Mouse (Mus musculus) gastrocnemius, adult 2 months (tissue): Measurements from ENCODE around the gene Rab1b. TPM values are rescaled to one million over a fixed set of nuclear protein-coding genes. Genes with fewer than 3 reads are reported as not detected.

Experiments used
- DNase-seq: peaks from one replicate; pipeline ENCODE4 v3.0.0; 2022
- H3K27ac ChIP-seq: fragments of 200-600 bp; 2 replicates; pipeline ENCODE4 v1.8.1; 2022; ENCODE audit warnings: mild to moderate bottlenecking
- H3K4me3 ChIP-seq: fragments of 200-600 bp; 2 replicates; pipeline ENCODE4 v1.8.1; 2022; ENCODE audit warnings: mild to moderate bottlenecking, moderate library complexity
- CTCF ChIP-seq: fragments of 200-600 bp; IDR thresholded peaks from 2 replicates; pipeline ENCODE4 v1.8.1; 2022; ENCODE audit warnings: antibody characterized with exemption, mild to moderate bottlenecking, moderate library complexity
- intact Hi-C: fragments of 180-260 bp; cut with DNase I; formaldehyde crosslinking; loops from one replicate; pipeline ENCODE4 v1.15.1; 2025
- total RNA-seq, 2 experiments: library from RNA; stranded (reverse); gene quantifications; 2 replicates each; pipeline ENCODE4 v1.2.3; 2021

Gene Rab1b
- total RNA-seq, 2 experiments from 2014 or later: 112 to 128 TPM

GRCm38 (mm10) chr19:5117494-5118383 lies 10.9 kb upstream of the Rab1b start:
- Histone ChIP-seq H3K4me3 (peak overlapping the region; percentile 84), H3K27ac (peak overlapping the region; percentile 86)
- intact Hi-C loops: loop anchor here (2.0 kb wide), 1 partner anchor 21 kb away; no protein-coding TSS in a partner anchor
- peak; percentile 91 for DNase-seq
- TF ChIP-seq CTCF: peak; percentile 96; the same call in 1 of the 2 replicates

DNA sequence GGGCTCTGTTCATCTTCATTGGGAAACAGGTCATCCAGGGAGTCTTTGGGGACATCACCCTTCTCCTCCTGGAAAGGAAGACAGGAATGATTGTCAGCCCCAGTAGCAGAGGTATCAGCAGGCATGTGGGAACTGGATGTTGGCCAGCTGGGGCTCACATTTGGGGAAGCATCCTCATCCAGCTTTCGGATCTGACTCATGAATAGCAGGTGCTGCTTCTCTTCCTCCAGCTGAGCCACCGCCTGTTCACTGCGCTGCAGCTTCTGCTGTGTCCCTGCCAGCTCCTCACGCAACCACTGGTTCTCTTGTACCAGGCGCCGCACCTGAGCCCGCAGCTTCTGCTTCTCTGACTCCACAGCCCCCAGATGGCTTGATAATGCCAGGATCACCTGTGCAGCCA lies 6.9 kb upstream of the Rab1b start:
- no peak for DNase-seq
- TF ChIP-seq CTCF: no peak
- Histone ChIP-seq H3K27ac (no peak overlapping the region), H3K4me3 (no peak overlapping the region)
- intact Hi-C loops: no loop called here

DNA sequence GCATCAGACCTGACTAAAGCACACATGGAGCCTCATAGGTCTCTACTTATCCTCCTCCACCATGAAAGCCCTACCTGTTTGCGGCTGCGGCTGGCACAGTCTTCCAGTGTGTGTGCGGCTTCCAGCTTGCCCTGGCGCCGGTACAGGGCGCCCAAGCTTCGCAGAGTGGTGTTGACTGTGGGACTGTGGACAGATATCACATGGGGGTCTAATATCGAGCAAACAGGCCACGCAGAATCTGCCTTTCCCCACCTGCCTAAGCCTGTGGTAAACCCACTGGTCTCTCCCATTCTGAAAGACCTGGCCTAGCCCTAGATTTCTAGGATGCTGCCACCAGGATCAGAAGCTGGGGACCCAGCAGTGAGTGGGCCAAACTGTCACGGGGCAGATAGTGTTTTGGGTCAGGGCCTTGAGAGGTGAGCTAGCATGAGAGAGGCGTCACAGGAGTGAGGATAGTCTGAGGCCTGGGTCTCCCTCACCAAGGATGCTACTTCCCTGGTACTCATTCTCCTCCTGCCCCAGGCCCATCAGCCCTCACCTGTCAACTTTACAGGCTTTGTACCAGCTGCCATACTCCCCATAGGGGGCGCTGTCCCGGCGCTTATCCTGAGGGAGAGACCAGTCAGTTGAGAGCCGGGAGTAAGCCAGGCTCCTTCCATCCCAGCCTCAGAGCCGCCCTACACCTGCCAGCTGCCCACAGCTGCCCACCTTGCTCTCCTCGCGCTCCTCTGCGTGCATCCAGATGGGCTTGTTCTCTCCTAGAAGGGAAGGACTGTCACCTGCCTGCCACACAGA lies 3.0 kb upstream of the Rab1b start:
- Histone ChIP-seq H3K4me3 (no peak overlapping the region), H3K27ac (no peak overlapping the region)
- peak; percentile 49 for DNase-seq
- TF ChIP-seq CTCF: peak; percentile 61
- intact Hi-C loops: no loop called here

DNA sequence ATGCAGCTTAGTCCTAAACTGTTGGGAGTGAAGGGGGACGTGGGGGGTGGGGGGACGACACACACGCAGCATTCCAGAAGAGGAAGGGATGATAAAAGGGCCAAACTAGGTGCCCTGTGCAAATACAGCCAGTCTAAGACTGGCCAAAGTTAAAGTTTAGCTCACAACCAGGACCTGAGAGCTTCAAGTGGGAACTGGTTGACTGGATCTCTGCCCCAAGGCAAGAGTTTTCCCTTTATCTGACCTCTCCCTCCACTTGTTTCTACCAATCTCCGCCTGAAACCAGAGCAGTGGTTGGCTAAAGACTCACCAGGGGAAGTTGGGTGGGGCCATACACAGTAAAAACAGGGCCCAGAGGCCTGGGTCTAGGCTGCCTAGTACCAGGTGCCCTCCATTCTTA lies 1.8 kb upstream of the Rab1b start:
- H3K4me3 ChIP-seq: no peak overlapping the region
- TF ChIP-seq CTCF: no peak
- no peak overlapping the region for H3K27ac ChIP-seq
- intact Hi-C loops: no loop called here
- no peak for DNase-seq

- H3K27ac ChIP-seq: no peak overlapping the region
- H3K4me3 ChIP-seq: no peak overlapping the region
- peak; percentile 43; the same call in 1 of the 2 replicates for TF ChIP-seq CTCF
- intact Hi-C loops: no loop called here
- DNase-seq: no peak
These were observed 1.4 kb upstream of the Rab1b start for GRCm38 (mm10) chr19:5108271-5108575.

DNA sequence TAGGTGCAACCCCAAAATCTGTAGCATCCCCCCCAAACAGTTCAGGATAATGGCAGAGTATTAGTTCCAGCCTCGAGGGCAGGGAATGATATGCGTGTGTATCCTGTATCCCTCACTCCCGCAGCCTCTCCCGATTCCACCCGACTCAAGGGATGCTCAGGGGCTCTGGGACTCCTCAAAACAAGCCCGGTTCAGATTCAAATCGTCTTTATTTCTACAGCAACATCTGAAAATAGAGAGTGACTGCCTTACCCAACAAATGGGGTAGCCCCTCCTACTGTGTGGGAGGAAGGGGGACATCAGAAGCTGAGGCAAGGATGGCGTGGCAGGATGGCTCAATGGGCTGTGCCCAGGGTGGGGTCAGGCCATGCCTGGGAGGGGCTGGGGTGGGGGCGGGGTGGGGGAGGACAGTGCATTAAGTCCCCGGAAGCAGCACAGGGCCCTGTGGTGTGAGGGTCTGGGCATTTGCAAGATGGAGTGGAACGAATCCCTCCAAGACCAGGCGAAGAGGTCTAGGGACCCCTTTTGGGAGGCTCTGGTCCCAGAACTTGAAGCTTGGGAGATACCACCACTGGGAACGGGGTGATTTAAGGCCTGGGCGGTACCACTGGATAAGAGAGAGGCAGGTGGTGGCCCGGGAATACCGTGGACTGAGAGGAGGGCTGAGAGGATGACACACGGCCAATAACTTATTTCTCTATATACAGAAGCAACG lies 841 bp upstream of the Rab1b start:
- peak overlapping the region; percentile 87; the same call in 1 of the 2 replicates for H3K4me3 ChIP-seq
- intact Hi-C loops: no loop called here
- no peak for DNase-seq
- no peak for TF ChIP-seq CTCF
- H3K27ac ChIP-seq: 0 out of 2 replicates have a peak overlapping the region, but pooled peaks have one; percentile 100

DNA sequence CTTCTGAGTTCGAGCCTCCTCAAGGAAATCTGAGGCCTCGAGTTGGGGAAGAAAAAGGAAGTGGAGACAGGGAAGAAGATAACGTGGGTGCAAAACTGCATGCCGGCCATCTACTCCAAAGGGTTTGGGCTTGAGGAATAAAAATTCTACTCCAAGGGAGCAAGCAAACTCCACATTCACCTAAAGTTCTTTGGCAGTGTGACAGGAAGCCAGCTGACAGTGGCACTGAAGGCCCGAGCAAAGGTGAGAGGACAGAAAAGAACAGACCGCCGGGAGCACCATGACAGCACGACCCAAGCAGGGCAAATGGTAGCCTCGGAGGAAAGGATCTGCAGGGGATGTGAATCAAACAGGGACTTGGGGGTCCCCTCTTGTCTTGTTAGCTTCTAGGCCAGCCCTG lies 798 bp downstream of the Rab1b start:
- TF ChIP-seq CTCF: no peak
- H3K27ac ChIP-seq: peak overlapping the region; percentile 100
- peak overlapping the region; percentile 87 for H3K4me3 ChIP-seq
- intact Hi-C loops: no loop called here
- DNase-seq: no peak

DNA sequence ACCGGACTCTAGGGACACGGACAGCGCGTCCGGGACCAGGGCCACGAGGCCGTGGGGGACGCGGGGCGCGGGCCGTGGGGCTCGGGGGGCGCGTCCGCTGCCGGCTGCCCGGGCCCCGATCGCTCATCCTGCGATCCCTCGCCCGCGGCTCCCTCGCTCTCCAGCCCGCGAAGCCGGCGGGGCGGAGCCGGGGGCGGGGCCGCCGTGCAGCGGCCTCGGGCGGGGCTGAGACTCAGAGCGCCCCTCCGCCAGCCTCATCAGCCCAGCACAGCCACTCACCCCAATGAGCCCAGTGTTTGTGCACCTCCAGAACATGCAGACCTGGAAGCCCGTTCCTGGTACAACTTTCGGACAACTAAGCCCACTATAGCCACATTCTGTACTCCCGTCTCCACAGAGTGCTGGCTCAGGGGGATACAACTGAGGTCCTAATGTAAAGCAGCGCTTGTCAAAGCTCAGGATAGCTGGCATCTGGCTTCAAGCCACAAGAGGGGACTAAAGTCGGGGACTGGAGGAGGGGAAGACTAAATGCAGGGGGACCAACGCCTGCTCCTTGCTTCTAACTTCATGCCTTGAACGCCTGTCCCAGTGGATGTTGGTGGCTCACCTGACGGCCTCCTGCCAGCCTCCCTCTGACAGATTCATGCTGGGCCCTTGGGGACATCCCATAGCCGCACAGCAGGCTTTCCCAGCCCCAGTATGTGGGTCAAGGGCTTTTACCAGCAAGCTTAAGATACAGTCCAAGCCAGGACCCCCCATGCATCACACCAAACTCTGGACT lies 8.3 kb downstream of the Rab1b start, which contains the start of gene Cnih2:
Gene Cnih2 (minus strand): TSS at position 159 of the 781 bp plus-strand sequence.
- Histone ChIP-seq H3K27ac (no peak within 1 kb of the TSS), H3K4me3 (peak within 1 kb of the TSS; percentile 65)
- intact Hi-C loops: no loop called here
- TF ChIP-seq CTCF: no peak
- peak; percentile 73 for DNase-seq

GRCm38 (mm10) chr19:5097521-5098362 lies 9.1 kb downstream of the Rab1b start:
- Histone ChIP-seq H3K27ac (no peak overlapping the region), H3K4me3 (peak overlapping the region; percentile 65)
- TF ChIP-seq CTCF: no peak
- intact Hi-C loops: no loop called here
- no peak for DNase-seq

DNA sequence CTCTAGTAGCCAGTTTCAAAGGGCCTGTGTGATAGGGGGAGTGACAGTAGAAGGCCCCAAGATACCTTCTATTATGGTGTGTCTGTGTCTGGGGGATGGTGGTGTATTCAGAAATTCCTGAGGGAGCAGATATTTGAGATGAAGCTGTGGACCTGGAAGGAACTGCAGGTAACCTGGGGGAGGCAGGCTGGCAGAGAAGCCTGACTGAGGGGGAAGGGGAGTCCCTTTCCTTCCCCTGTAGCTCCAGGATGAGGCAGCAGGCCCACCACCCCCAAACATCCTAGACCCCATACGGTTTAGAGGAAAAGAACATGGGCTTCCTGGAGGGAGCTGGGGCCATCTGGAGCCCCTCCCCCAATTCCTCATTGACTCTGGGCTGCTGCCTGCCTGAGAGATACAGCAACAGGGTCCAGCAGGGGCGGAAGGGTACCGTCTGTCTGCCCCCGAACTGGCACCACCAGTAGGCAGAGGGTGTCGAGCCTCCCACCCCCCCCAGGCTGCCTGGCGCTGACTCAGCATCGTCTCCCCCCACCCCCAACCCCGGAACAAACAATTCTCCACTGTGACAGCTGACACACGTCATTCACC lies 10.9 kb downstream of the Rab1b start:
- Histone ChIP-seq H3K27ac (no peak overlapping the region), H3K4me3 (no peak overlapping the region)
- TF ChIP-seq CTCF: no peak
- intact Hi-C loops: no loop called here
- DNase-seq: no peak
